Mouse (Mus musculus): ENCODE measurements around the gene Nav2. TPM values are rescaled to one million over a fixed set of nuclear protein-coding genes. Genes with fewer than 3 reads are reported as not detected.

Gene Nav2
- total and polyA plus RNA-seq, 3 experiments = under 0.01 TPM; not detected in 2

DNA sequence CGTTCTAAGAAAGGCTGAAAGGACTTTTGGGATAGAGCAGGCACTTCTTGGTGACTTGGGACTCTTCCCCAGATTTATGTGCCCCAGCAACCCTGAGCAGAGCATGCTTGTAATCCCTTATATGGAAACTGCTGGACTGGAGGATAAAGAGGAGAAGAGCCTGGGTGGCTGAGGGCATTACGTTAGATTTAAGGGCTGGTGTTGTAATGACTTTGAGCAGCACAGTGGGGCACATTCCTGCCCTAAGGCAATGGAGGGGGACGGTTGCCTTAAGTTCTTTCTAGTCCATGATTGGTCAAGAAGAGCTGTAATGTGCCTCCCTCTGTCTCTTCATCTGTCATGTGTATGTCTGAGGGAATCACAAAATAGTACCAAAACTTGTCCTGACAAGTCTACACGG is 651.5 kb downstream of the Nav2 start:
- Histone ChIP-seq H3K36me3 (replicated peaks in 1 of 2; ENCODE audit: control insufficient read depth in 1 of 2, insufficient read depth in 1 of 2, low read length in 1 of 2) (no peaks in the 10 kb centered on the region), H3K4me1 (ENCODE audit: control insufficient read depth in 1 of 2, insufficient read depth in 2 of 2) (no peaks in the 10 kb centered on the region), H3K4me3 (replicated peaks in 1 of 3; ENCODE audit: low read depth in 2 of 3, low read length in 2 of 3, poor library complexity in 1 of 3) (no peak overlapping the region), H3K27ac (ENCODE audit: insufficient read depth, low read depth) (no peak overlapping the region), H3K9ac (ENCODE audit: insufficient read depth, low read depth) (no peak overlapping the region), H3K9me3 (replicated peaks; ENCODE audit: low read length) (no peaks in the 10 kb centered on the region), H3K27me3 (replicated peaks) (peaks cover 3% of the 10 kb centered on the region), H3K79me2 (replicated peaks; ENCODE audit: control insufficient read depth, extremely low read depth, insufficient read depth, poor library complexity, severe bottlenecking) (no peaks in the 10 kb centered on the region), H3K4me2 (ENCODE audit: insufficient read depth, low read depth, poor library complexity, severe bottlenecking) (no peak overlapping the region)
- in situ Hi-C loops (cut with MboI; ENCODE audit: low pct_ligation_motif_present, low pct_unique_long_range_greater_than_20kb, low sequenced_read_pairs) (no loop called here), dilution Hi-C loops (cut with MboI; ENCODE audit: extremely low pct_ligation_motif_present, extremely low pct_unique_long_range_greater_than_20kb, low sequenced_read_pairs) (no loop called here)
- TF ChIP-seq TCF12 (IDR thresholded peaks at IDR 0.05; ENCODE audit: low read depth, low read length) = no peak
- no peak for TF ChIP-seq USF1 (IDR thresholded peaks at IDR 0.05; ENCODE audit: low read depth, low read length)
- no peak for TF ChIP-seq TBP (conservative IDR thresholded peaks at IDR 0.05; ENCODE audit: low read depth, low read length)
- TF ChIP-seq JUN (IDR thresholded peaks at IDR 0.05; ENCODE audit: insufficient read depth, low read depth, low read length) = no peak
- no peak for TF ChIP-seq CTCF (conservative IDR thresholded peaks at IDR 0.05 in 1 of 2, IDR thresholded peaks at IDR 0.05 in 1 of 2; ENCODE audit: low read depth in 2 of 2, low read length in 2 of 2)
- no peak for TF ChIP-seq E2F4 (IDR thresholded peaks at IDR 0.05; ENCODE audit: insufficient replicate concordance, low read depth, low read length)
- no peak for TF ChIP-seq SIN3A (IDR thresholded peaks at IDR 0.05; ENCODE audit: low read length)
- TF ChIP-seq RAD21 (IDR thresholded peaks at IDR 0.05; ENCODE audit: low read depth, low read length) = no peak
- no peak for TF ChIP-seq KAT2A (IDR thresholded peaks at IDR 0.05; ENCODE audit: insufficient replicate concordance, low read length)
- no peak for TF ChIP-seq MAFK (IDR thresholded peaks at IDR 0.05; ENCODE audit: insufficient replicate concordance, low read length)
- no peak for TF ChIP-seq POLR2AphosphoS2 (IDR thresholded peaks at IDR 0.05; ENCODE audit: low read depth, low read length)
- TF ChIP-seq MEF2A (IDR thresholded peaks at IDR 0.05; ENCODE audit: borderline replicate concordance, low read depth, low read length) = no peak
- no peak for TF ChIP-seq PAX5 (IDR thresholded peaks at IDR 0.05; ENCODE audit: low read length)
- TF ChIP-seq ZKSCAN1 (IDR thresholded peaks at IDR 0.05; ENCODE audit: borderline replicate concordance, low read depth, low read length) = no peak
- TF ChIP-seq RCOR1 (conservative IDR thresholded peaks at IDR 0.05; ENCODE audit: low read depth, low read length) = no peak
- TF ChIP-seq MAX (IDR thresholded peaks at IDR 0.05; ENCODE audit: low read length) = no peak
- TF ChIP-seq ELF1 (IDR thresholded peaks at IDR 0.05; ENCODE audit: low read depth, low read length) = no peak
- DNase-seq (ENCODE audit: extremely low read depth) = no peak

DNA sequence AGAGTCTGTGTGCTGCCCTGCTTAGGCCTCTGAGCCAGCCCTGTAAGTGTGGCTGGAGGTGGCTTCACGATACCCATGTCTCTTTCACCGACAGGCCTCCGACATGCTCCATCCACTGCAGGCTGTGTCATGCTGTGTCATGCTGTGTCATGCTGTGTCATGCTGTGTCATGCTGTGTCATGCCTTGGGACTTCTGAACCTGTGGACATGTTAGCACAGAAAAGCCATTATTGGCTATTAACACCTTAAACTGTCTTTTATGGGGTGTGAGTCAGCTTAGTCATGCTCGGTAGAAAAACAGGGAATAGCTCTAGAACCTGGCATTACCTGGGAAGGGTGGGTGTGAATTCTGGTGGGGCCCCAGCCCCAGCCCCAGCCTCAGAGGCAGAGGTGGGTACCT is 653.9 kb downstream of the Nav2 start:
- H3K27ac ChIP-seq (ENCODE audit: insufficient read depth, low read depth) = no peak overlapping the region
- no peaks in the 10 kb centered on the region for H3K4me1 ChIP-seq (ENCODE audit: control insufficient read depth in 1 of 2, insufficient read depth in 2 of 2)
- no peaks in the 10 kb centered on the region for H3K36me3 ChIP-seq (replicated peaks in 1 of 2; ENCODE audit: control insufficient read depth in 1 of 2, insufficient read depth in 1 of 2, low read length in 1 of 2)
- no peak overlapping the region for H3K9ac ChIP-seq (ENCODE audit: insufficient read depth, low read depth)
- H3K4me2 ChIP-seq (ENCODE audit: insufficient read depth, low read depth, poor library complexity, severe bottlenecking) = no peak overlapping the region
- dilution Hi-C loops (cut with MboI; ENCODE audit: extremely low pct_ligation_motif_present, extremely low pct_unique_long_range_greater_than_20kb, low sequenced_read_pairs) (no loop called here), in situ Hi-C loops (cut with MboI; ENCODE audit: low pct_ligation_motif_present, low pct_unique_long_range_greater_than_20kb, low sequenced_read_pairs) (no loop called here)
- H3K9me3 ChIP-seq (replicated peaks; ENCODE audit: low read length) = no peaks in the 10 kb centered on the region
- H3K4me3 ChIP-seq (replicated peaks in 1 of 3; ENCODE audit: low read depth in 2 of 3, low read length in 2 of 3, poor library complexity in 1 of 3) = no peak overlapping the region
- H3K79me2 ChIP-seq (replicated peaks; ENCODE audit: control insufficient read depth, extremely low read depth, insufficient read depth, poor library complexity, severe bottlenecking) = no peaks in the 10 kb centered on the region
- no peak for TF ChIP-seq POLR2AphosphoS2 (IDR thresholded peaks at IDR 0.05; ENCODE audit: low read depth, low read length)
- TF ChIP-seq GABPA (IDR thresholded peaks at IDR 0.05; ENCODE audit: insufficient replicate concordance, low read depth, low read length) = no peak
- no peak for DNase-seq (ENCODE audit: extremely low read depth)
- peaks cover 4% of the 10 kb centered on the region for H3K27me3 ChIP-seq (replicated peaks)
